Mouse (Mus musculus): Measurements from ENCODE around the gene Scgb1b3. TPM values are rescaled to one million over a fixed set of nuclear protein-coding genes. Genes with fewer than 3 reads are reported as not detected.

Gene Scgb1b3
- not detected in 2 replicates for polyA plus RNA-seq (2012; rRNA removed)

- Histone ChIP-seq H3K27ac (ENCODE audit: insufficient read depth, low read length) (no peak within 1 kb of the TSS), H3K4me1 (ENCODE audit: control insufficient read depth, insufficient read depth, low read length) (no peaks in the 10 kb centered on the region), H3K4me3 (ENCODE audit: insufficient read depth, low read length) (no peak within 1 kb of the TSS)
- TF ChIP-seq POLR2A (IDR thresholded peaks at IDR 0.05; ENCODE audit: extremely low read depth, insufficient read depth, low read length), result no peak
These were observed at the start of gene Scgb1b3 for GRCm38 (mm10) chr7:31375292-31375691. Scgb1b3 (plus strand) TSS chr7:31375592.

GRCm38 (mm10) chr7:31362022-31362560, 13.3 kb upstream of the Scgb1b3 start, which contains the start of gene Scgb2b3:
Scgb2b3 (minus strand) TSS chr7:31362072.
- Histone ChIP-seq H3K27ac (ENCODE audit: insufficient read depth, low read length) (no peak within 1 kb of the TSS), H3K4me3 (ENCODE audit: insufficient read depth, low read length) (no peak within 1 kb of the TSS), H3K4me1 (ENCODE audit: control insufficient read depth, insufficient read depth, low read length) (no peaks in the 10 kb centered on the region)
- TF ChIP-seq POLR2A (IDR thresholded peaks at IDR 0.05; ENCODE audit: extremely low read depth, insufficient read depth, low read length), result no peak
- TF ChIP-seq CTCF (IDR thresholded peaks at IDR 0.05; ENCODE audit: extremely low read depth, insufficient read depth, low read length), result no peak

Other genes starting within 250 kb of the Scgb1b3 start
- gene Scn1b, start 248.6 kb upstream of the Scgb1b3 start, polyA plus RNA-seq (2012; rRNA removed), result 1,195 and 1,252 TPM in 2 replicates
- gene Gramd1a, start 219.7 kb upstream of the Scgb1b3 start, polyA plus RNA-seq (2012; rRNA removed), result 183 and 188 TPM in 2 replicates
- not detected in 2 replicates for gene Scgb2b2, start 85.1 kb upstream of the Scgb1b3 start, polyA plus RNA-seq (2012; rRNA removed)
- gene Scgb1b2, start 83.8 kb upstream of the Scgb1b3 start, polyA plus RNA-seq (2012; rRNA removed), result not detected in 2 replicates
- not detected in 2 replicates for gene Scgb2b3, start 13.5 kb upstream of the Scgb1b3 start, polyA plus RNA-seq (2012; rRNA removed)

Data from cortical plate, adult 2 months (tissue).